Mouse (Mus musculus): ENCODE data around the gene Pik3cd. TPM values are rescaled to one million over a fixed set of nuclear protein-coding genes. Genes with fewer than 3 reads are reported as not detected.

Pik3cd gene
- polyA plus RNA-seq, 1 experiment = 1.4 TPM

DNA sequence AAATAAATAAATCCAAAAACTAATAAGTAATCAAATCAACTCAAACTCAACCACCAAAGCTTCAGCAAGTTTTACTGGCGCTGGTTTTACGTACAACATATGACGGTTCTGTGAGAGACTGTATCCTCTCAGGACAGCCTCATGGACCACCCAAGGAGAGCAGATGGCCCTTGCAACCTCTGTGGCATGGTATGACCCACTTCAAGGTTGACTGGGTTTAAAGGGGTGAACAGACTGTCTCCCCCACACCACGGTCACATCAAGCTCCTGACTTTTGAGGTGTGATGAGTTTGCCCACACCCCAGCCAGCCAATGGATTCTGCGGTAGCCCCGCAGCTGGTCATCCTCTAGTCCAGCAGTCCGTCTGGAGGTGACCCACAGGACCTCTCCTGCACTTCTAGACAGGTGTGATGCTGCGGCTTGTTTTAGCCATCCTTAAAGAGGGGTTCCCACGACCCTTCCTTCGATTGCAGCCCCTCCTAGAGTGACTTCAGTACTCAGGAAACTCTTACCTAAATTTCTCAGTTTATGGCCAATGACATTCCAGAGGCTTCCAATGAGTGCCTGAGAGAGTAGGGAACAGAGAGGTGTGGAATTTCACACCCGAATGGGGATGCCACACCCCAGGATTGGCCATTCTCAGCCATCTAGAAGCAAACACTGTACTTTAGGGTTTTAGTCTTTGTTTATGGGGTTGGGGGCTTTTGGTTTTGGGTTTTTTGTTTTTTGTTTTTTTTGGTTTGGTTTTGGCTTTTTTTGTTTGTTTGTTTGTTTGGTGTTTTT lies 17.3 kb downstream of the Pik3cd start:
- no peak for TF ChIP-seq SRF (IDR thresholded peaks at IDR 0.05; ENCODE audit: control insufficient read depth, insufficient read length, low read depth)
- no peak for TF ChIP-seq POLR2AphosphoS2 (IDR thresholded peaks at IDR 0.05; ENCODE audit: insufficient read length, low read depth)
- no peak for TF ChIP-seq E2F4 (IDR thresholded peaks at IDR 0.05; ENCODE audit: insufficient read depth)
- no peak for TF ChIP-seq MYOG (IDR thresholded peaks at IDR 0.05; ENCODE audit: control insufficient read depth in 1 of 3, insufficient read depth in 1 of 3, insufficient read length in 2 of 3, low read depth in 2 of 3)
- TF ChIP-seq USF1 (IDR thresholded peaks at IDR 0.05; ENCODE audit: low read depth) = no peak
- no peak for TF ChIP-seq MYOD1 (IDR thresholded peaks at IDR 0.05; ENCODE audit: control insufficient read depth in 1 of 3, insufficient read length in 2 of 3, low read depth in 2 of 3)
- no peak for TF ChIP-seq REST (IDR thresholded peaks at IDR 0.05; ENCODE audit: insufficient read depth, insufficient read length)
- TF ChIP-seq TCF3 (IDR thresholded peaks at IDR 0.05; ENCODE audit: insufficient read length, low read depth) = no peak
- TF ChIP-seq CEBPB (IDR thresholded peaks at IDR 0.05; ENCODE audit: insufficient read depth, poor library complexity, severe bottlenecking) = no peak
- TF ChIP-seq MAX (IDR thresholded peaks at IDR 0.05; ENCODE audit: low read depth) = no peak
- TF ChIP-seq POLR2A (IDR thresholded peaks at IDR 0.05; ENCODE audit: insufficient read length, low read depth) = no peak
- TF ChIP-seq TCF12 (IDR thresholded peaks at IDR 0.05; ENCODE audit: insufficient read depth, poor library complexity, severe bottlenecking) = no peak
- H3K36me3 ChIP-seq (ENCODE audit: control insufficient read depth, insufficient read depth) = no peaks in the 10 kb centered on the region
- no peak overlapping the region for H3K4me3 ChIP-seq

GRCm38 (mm10) chr4:149683875-149684274 lies 18.5 kb downstream of the Pik3cd start:
- Histone ChIP-seq H3K79me2 (ENCODE audit: control insufficient read depth, insufficient read depth) (no peaks in the 10 kb centered on the region), H3ac (ENCODE audit: control insufficient read depth, insufficient read length) (no peak overlapping the region), H3K36me3 (ENCODE audit: control insufficient read depth, insufficient read depth) (no peaks in the 10 kb centered on the region), H3K27me3 (ENCODE audit: control insufficient read depth, insufficient read depth, insufficient read length) (peaks cover 4% of the 10 kb centered on the region), H3K4me3 (no peak overlapping the region), H3K4me2 (ENCODE audit: low read depth) (no peak overlapping the region)
- TF ChIP-seq POLR2A (IDR thresholded peaks at IDR 0.05; ENCODE audit: insufficient read length, low read depth) (no peak), MYOG (IDR thresholded peaks at IDR 0.05; ENCODE audit: control insufficient read depth in 1 of 3, insufficient read depth in 1 of 3, insufficient read length in 2 of 3, low read depth in 2 of 3) (no peak), TCF12 (IDR thresholded peaks at IDR 0.05; ENCODE audit: insufficient read depth, poor library complexity, severe bottlenecking) (no peak), SRF (IDR thresholded peaks at IDR 0.05; ENCODE audit: control insufficient read depth, insufficient read length, low read depth) (no peak), TCF3 (IDR thresholded peaks at IDR 0.05; ENCODE audit: insufficient read length, low read depth) (no peak), CEBPB (IDR thresholded peaks at IDR 0.05; ENCODE audit: insufficient read depth, poor library complexity, severe bottlenecking) (no peak), MAX (IDR thresholded peaks at IDR 0.05; ENCODE audit: low read depth) (no peak), E2F4 (IDR thresholded peaks at IDR 0.05; ENCODE audit: insufficient read depth) (no peak), REST (IDR thresholded peaks at IDR 0.05; ENCODE audit: insufficient read depth, insufficient read length) (no peak)

More for the DNA sequence above, 17.3 kb downstream of the Pik3cd start:
- no peak overlapping the region for H3K4me2 ChIP-seq (ENCODE audit: low read depth)
- H3ac ChIP-seq (ENCODE audit: control insufficient read depth, insufficient read length) = no peak overlapping the region
- H3K27me3 ChIP-seq (ENCODE audit: control insufficient read depth, insufficient read depth, insufficient read length) = no peaks in the 10 kb centered on the region
- H3K79me2 ChIP-seq (ENCODE audit: control insufficient read depth, insufficient read depth) = no peaks in the 10 kb centered on the region

DNA sequence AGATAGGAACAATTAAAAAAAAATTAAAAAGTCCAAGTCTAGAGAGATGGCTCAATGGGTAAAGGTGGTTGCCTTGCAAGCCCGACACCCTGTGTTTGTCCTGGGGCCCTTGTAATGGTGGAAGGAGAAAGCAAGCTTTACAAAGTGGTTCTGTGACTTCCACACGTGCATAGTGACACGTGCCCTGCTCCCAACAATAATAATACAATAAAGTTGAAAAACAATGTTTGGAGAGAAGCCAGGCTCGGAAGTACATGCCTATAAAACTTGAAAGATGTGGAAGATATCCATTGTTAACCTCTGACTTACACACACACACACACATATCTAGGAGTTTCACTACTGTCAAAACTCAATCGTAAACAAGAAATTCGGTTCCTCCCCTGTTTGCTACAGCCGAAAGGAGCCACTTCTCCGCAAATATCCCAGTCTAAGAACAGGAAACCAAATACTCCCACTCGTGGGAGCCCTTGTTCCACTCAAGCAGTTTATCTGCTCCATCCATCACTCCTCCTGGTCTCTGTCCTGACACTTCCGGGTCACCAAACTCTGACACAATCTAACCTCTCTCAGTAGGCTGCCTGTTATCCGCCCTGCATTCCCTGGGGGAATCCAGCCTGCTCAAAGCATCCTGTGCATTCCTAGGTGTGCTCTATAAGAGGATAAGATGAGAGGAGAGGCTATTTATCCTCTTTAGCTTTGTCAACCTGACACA lies 23.2 kb downstream of the Pik3cd start:
- no peak for TF ChIP-seq MYOD1 (IDR thresholded peaks at IDR 0.05; ENCODE audit: control insufficient read depth in 1 of 3, insufficient read length in 2 of 3, low read depth in 2 of 3)
- TF ChIP-seq REST (IDR thresholded peaks at IDR 0.05; ENCODE audit: insufficient read depth, insufficient read length) = no peak
- no peak for TF ChIP-seq USF1 (IDR thresholded peaks at IDR 0.05; ENCODE audit: low read depth)
- TF ChIP-seq POLR2A (IDR thresholded peaks at IDR 0.05; ENCODE audit: insufficient read length, low read depth) = no peak
- no peak for TF ChIP-seq TCF3 (IDR thresholded peaks at IDR 0.05; ENCODE audit: insufficient read length, low read depth)
- TF ChIP-seq MAX (IDR thresholded peaks at IDR 0.05; ENCODE audit: low read depth) = no peak
- no peak for TF ChIP-seq TCF12 (IDR thresholded peaks at IDR 0.05; ENCODE audit: insufficient read depth, poor library complexity, severe bottlenecking)
- no peak for TF ChIP-seq CEBPB (IDR thresholded peaks at IDR 0.05; ENCODE audit: insufficient read depth, poor library complexity, severe bottlenecking)
- TF ChIP-seq E2F4 (IDR thresholded peaks at IDR 0.05; ENCODE audit: insufficient read depth) = no peak
- no peak for TF ChIP-seq MYOG (IDR thresholded peaks at IDR 0.05; ENCODE audit: control insufficient read depth in 1 of 3, insufficient read depth in 1 of 3, insufficient read length in 2 of 3, low read depth in 2 of 3)
- no peak for TF ChIP-seq POLR2AphosphoS2 (IDR thresholded peaks at IDR 0.05; ENCODE audit: insufficient read length, low read depth)
- no peak for TF ChIP-seq SRF (IDR thresholded peaks at IDR 0.05; ENCODE audit: control insufficient read depth, insufficient read length, low read depth)
- Histone ChIP-seq H3K4me2 (ENCODE audit: low read depth) (no peak overlapping the region), H3K27me3 (ENCODE audit: control insufficient read depth, insufficient read depth, insufficient read length) (peaks cover 4% of the 10 kb centered on the region), H3K4me3 (no peak overlapping the region), H3K79me2 (ENCODE audit: control insufficient read depth, insufficient read depth) (no peaks in the 10 kb centered on the region), H3ac (ENCODE audit: control insufficient read depth, insufficient read length) (no peak overlapping the region), H3K36me3 (ENCODE audit: control insufficient read depth, insufficient read depth) (no peaks in the 10 kb centered on the region)

- no peak for TF ChIP-seq TCF3 (IDR thresholded peaks at IDR 0.05; ENCODE audit: insufficient read length, low read depth)
- TF ChIP-seq POLR2A (IDR thresholded peaks at IDR 0.05; ENCODE audit: insufficient read length, low read depth) = no peak
- no peak for TF ChIP-seq E2F4 (IDR thresholded peaks at IDR 0.05; ENCODE audit: insufficient read depth)
- no peak for TF ChIP-seq POLR2AphosphoS2 (IDR thresholded peaks at IDR 0.05; ENCODE audit: insufficient read length, low read depth)
- TF ChIP-seq TCF12 (IDR thresholded peaks at IDR 0.05; ENCODE audit: insufficient read depth, poor library complexity, severe bottlenecking) = no peak
- no peak for TF ChIP-seq MYOG (IDR thresholded peaks at IDR 0.05; ENCODE audit: control insufficient read depth in 1 of 3, insufficient read depth in 1 of 3, insufficient read length in 2 of 3, low read depth in 2 of 3)
- TF ChIP-seq SRF (IDR thresholded peaks at IDR 0.05; ENCODE audit: control insufficient read depth, insufficient read length, low read depth) = no peak
- TF ChIP-seq REST (IDR thresholded peaks at IDR 0.05; ENCODE audit: insufficient read depth, insufficient read length) = no peak
- TF ChIP-seq MAX (IDR thresholded peaks at IDR 0.05; ENCODE audit: low read depth) = no peak
- TF ChIP-seq CEBPB (IDR thresholded peaks at IDR 0.05; ENCODE audit: insufficient read depth, poor library complexity, severe bottlenecking) = no peak
- Histone ChIP-seq H3K79me2 (ENCODE audit: control insufficient read depth, insufficient read depth) (no peaks in the 10 kb centered on the region), H3K27me3 (ENCODE audit: control insufficient read depth, insufficient read depth, insufficient read length) (peaks cover 4% of the 10 kb centered on the region), H3K4me2 (ENCODE audit: low read depth) (no peak overlapping the region), H3K4me3 (no peak overlapping the region), H3ac (ENCODE audit: control insufficient read depth, insufficient read length) (no peak overlapping the region), H3K36me3 (ENCODE audit: control insufficient read depth, insufficient read depth) (no peaks in the 10 kb centered on the region)
Observed at GRCm38 (mm10) chr4:149678006-149678405, 24.4 kb downstream of the Pik3cd start.
